Mouse (Mus musculus): ENCODE results near the gene Gm20765. TPM values are rescaled to one million over a fixed set of nuclear protein-coding genes. Genes with fewer than 3 reads are reported as not detected.
"Not testable (repeated sequence)": the region's sequence is repeated elsewhere in the genome, so short reads cannot be mapped to it uniquely, and the experiment has no call there.

The Gm20765 gene
- not detected in 2 replicates for polyA plus RNA-seq (2015; fragmentation: Nextera tagmentation; extraction: Ambion mirVana)

DNA sequence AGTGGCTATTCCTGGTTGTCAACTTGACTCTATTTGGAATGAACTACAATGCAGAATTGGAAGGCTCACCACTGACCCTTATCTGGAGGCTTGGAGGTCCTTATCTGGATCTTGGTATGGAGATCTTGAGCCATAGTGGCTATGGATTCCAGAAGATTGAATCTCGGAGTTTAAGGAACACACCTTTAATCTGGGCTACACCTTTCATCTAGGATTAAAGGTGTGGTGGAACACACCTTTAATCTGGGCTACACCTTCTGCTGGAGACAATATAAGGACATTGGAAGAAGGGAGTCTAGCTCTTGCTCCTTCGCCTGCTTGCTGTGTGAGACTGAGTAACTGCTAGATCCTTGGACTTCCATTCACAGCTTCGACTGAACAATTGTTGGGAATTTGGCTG lies at the start of gene Gm20765:
Gm20765 (plus strand) TSS at position 301 of the 400 bp plus-strand sequence.
- not testable (repeated sequence) for H3K27ac ChIP-seq; ATAC-seq (replicated peaks; ENCODE audit: insufficient number of reproducible peaks, insufficient read depth, low FRiP score, low read depth); H3K4me3 ChIP-seq; H3K4me2 ChIP-seq; H3K4me1 ChIP-seq (replicated peaks); H3K36me3 ChIP-seq; H3K9me3 ChIP-seq (replicated peaks); H3K9ac ChIP-seq; H3K27me3 ChIP-seq
- no CpG with 5 or more reads among the region's 3 CpGs for WGBS

DNA sequence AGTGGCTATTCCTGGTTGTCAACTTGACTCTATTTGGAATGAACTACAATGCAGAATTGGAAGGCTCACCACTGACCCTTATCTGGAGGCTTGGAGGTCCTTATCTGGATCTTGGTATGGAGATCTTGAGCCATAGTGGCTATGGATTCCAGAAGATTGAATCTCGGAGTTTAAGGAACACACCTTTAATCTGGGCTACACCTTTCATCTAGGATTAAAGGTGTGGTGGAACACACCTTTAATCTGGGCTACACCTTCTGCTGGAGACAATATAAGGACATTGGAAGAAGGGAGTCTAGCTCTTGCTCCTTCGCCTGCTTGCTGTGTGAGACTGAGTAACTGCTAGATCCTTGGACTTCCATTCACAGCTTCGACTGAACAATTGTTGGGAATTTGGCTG lies 42.6 kb upstream of the Gm20765 start, which contains the start of gene Gm21293:
Gm21293 (plus strand) TSS at position 301 of the 400 bp plus-strand sequence.
- H3K4me2 ChIP-seq; H3K36me3 ChIP-seq; H3K9ac ChIP-seq; H3K27ac ChIP-seq; H3K4me3 ChIP-seq; H3K4me1 ChIP-seq (replicated peaks); ATAC-seq (replicated peaks; ENCODE audit: insufficient number of reproducible peaks, insufficient read depth, low FRiP score, low read depth); H3K9me3 ChIP-seq (replicated peaks); H3K27me3 ChIP-seq: not testable (repeated sequence)
- WGBS: no CpG with 5 or more reads among the region's 3 CpGs

DNA sequence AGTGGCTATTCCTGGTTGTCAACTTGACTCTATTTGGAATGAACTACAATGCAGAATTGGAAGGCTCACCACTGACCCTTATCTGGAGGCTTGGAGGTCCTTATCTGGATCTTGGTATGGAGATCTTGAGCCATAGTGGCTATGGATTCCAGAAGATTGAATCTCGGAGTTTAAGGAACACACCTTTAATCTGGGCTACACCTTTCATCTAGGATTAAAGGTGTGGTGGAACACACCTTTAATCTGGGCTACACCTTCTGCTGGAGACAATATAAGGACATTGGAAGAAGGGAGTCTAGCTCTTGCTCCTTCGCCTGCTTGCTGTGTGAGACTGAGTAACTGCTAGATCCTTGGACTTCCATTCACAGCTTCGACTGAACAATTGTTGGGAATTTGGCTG lies 34.1 kb upstream of the Gm20765 start, which contains the start of gene Gm6763:
Gm6763 (plus strand) TSS at position 301 of the 400 bp plus-strand sequence.
- H3K36me3 ChIP-seq; H3K9me3 ChIP-seq (replicated peaks); ATAC-seq (replicated peaks; ENCODE audit: insufficient number of reproducible peaks, insufficient read depth, low FRiP score, low read depth); H3K4me2 ChIP-seq; H3K27me3 ChIP-seq; H3K4me1 ChIP-seq (replicated peaks); H3K9ac ChIP-seq; H3K4me3 ChIP-seq; H3K27ac ChIP-seq: not testable (repeated sequence)
- no CpG with 5 or more reads among the region's 3 CpGs for WGBS

DNA sequence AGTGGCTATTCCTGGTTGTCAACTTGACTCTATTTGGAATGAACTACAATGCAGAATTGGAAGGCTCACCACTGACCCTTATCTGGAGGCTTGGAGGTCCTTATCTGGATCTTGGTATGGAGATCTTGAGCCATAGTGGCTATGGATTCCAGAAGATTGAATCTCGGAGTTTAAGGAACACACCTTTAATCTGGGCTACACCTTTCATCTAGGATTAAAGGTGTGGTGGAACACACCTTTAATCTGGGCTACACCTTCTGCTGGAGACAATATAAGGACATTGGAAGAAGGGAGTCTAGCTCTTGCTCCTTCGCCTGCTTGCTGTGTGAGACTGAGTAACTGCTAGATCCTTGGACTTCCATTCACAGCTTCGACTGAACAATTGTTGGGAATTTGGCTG lies 25.6 kb upstream of the Gm20765 start, which contains the start of gene Gm8764:
Gm8764 (plus strand) TSS at position 301 of the 400 bp plus-strand sequence.
- H3K9ac ChIP-seq; ATAC-seq (replicated peaks; ENCODE audit: insufficient number of reproducible peaks, insufficient read depth, low FRiP score, low read depth); H3K4me1 ChIP-seq (replicated peaks); H3K27ac ChIP-seq; H3K36me3 ChIP-seq; H3K4me3 ChIP-seq; H3K9me3 ChIP-seq (replicated peaks); H3K27me3 ChIP-seq; H3K4me2 ChIP-seq: not testable (repeated sequence)
- no CpG with 5 or more reads among the region's 3 CpGs for WGBS

DNA sequence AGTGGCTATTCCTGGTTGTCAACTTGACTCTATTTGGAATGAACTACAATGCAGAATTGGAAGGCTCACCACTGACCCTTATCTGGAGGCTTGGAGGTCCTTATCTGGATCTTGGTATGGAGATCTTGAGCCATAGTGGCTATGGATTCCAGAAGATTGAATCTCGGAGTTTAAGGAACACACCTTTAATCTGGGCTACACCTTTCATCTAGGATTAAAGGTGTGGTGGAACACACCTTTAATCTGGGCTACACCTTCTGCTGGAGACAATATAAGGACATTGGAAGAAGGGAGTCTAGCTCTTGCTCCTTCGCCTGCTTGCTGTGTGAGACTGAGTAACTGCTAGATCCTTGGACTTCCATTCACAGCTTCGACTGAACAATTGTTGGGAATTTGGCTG lies 17.1 kb upstream of the Gm20765 start, which contains the start of gene Gm21304:
Gm21304 (plus strand) TSS at position 301 of the 400 bp plus-strand sequence.
- H3K27ac ChIP-seq; H3K9me3 ChIP-seq (replicated peaks); H3K4me3 ChIP-seq; ATAC-seq (replicated peaks; ENCODE audit: insufficient number of reproducible peaks, insufficient read depth, low FRiP score, low read depth); H3K4me1 ChIP-seq (replicated peaks); H3K4me2 ChIP-seq; H3K27me3 ChIP-seq; H3K9ac ChIP-seq; H3K36me3 ChIP-seq: not testable (repeated sequence)
- WGBS: no CpG with 5 or more reads among the region's 3 CpGs

DNA sequence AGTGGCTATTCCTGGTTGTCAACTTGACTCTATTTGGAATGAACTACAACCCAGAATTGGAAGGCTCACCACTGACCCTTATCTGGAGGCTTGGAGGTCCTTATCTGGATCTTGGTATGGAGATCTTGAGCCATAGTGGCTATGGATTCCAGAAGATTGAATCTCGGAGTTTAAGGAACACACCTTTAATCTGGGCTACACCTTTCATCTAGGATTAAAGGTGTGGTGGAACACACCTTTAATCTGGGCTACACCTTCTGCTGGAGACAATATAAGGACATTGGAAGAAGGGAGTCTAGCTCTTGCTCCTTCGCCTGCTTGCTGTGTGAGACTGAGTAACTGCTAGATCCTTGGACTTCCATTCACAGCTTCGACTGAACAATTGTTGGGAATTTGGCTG lies 8.6 kb upstream of the Gm20765 start, which contains the start of gene Gm21312:
Gm21312 (plus strand) TSS at position 301 of the 400 bp plus-strand sequence.
- H3K4me2 ChIP-seq; H3K27me3 ChIP-seq; H3K36me3 ChIP-seq; H3K9me3 ChIP-seq (replicated peaks); H3K4me1 ChIP-seq (replicated peaks); H3K4me3 ChIP-seq; H3K9ac ChIP-seq; ATAC-seq (replicated peaks; ENCODE audit: insufficient number of reproducible peaks, insufficient read depth, low FRiP score, low read depth); H3K27ac ChIP-seq: not testable (repeated sequence)
- no CpG with 5 or more reads among the region's 3 CpGs for WGBS

DNA sequence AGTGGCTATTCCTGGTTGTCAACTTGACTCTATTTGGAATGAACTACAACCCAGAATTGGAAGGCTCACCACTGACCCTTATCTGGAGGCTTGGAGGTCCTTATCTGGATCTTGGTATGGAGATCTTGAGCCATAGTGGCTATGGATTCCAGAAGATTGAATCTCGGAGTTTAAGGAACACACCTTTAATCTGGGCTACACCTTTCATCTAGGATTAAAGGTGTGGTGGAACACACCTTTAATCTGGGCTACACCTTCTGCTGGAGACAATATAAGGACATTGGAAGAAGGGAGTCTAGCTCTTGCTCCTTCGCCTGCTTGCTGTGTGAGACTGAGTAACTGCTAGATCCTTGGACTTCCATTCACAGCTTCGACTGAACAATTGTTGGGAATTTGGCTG lies 8.4 kb downstream of the Gm20765 start, which contains the start of gene Gm4340:
Gm4340 (plus strand) TSS at position 301 of the 400 bp plus-strand sequence.
- H3K36me3 ChIP-seq; H3K27ac ChIP-seq; H3K9me3 ChIP-seq (replicated peaks); H3K4me1 ChIP-seq (replicated peaks); H3K27me3 ChIP-seq; ATAC-seq (replicated peaks; ENCODE audit: insufficient number of reproducible peaks, insufficient read depth, low FRiP score, low read depth); H3K9ac ChIP-seq; H3K4me3 ChIP-seq; H3K4me2 ChIP-seq: not testable (repeated sequence)
- no CpG with 5 or more reads among the region's 3 CpGs for WGBS

DNA sequence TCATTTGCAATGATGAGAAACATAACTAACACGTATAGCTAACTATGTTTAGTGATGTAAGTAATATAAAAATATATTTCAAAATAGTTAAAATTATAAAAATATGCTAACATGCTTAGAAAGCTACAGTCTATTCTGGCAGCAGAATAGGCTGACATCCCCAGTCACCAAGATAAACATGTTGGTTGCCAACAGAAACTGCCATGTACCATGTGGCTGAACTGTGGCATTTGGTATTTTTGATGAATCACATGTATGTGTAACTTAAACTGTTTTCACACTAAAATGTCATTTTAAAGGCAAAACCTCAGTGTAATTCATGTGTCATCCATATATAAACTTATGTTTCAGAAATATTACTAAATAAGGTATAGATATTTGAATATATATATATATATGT lies 24.3 kb downstream of the Gm20765 start:
- no peak overlapping the region for H3K27ac ChIP-seq
- H3K9me3 ChIP-seq (replicated peaks): no peaks in the 10 kb centered on the region
- H3K4me1 ChIP-seq (replicated peaks): no peaks in the 10 kb centered on the region
- no peaks in the 10 kb centered on the region for H3K27me3 ChIP-seq
- no peak overlapping the region for H3K4me2 ChIP-seq
- no peak for ATAC-seq (replicated peaks; ENCODE audit: insufficient number of reproducible peaks, insufficient read depth, low FRiP score, low read depth)
- H3K4me3 ChIP-seq: no peak overlapping the region
- 79% methylated on average over 1 of the region's 1 CpGs for WGBS
- no peaks in the 10 kb centered on the region for H3K36me3 ChIP-seq
- H3K9ac ChIP-seq: no peak overlapping the region

DNA sequence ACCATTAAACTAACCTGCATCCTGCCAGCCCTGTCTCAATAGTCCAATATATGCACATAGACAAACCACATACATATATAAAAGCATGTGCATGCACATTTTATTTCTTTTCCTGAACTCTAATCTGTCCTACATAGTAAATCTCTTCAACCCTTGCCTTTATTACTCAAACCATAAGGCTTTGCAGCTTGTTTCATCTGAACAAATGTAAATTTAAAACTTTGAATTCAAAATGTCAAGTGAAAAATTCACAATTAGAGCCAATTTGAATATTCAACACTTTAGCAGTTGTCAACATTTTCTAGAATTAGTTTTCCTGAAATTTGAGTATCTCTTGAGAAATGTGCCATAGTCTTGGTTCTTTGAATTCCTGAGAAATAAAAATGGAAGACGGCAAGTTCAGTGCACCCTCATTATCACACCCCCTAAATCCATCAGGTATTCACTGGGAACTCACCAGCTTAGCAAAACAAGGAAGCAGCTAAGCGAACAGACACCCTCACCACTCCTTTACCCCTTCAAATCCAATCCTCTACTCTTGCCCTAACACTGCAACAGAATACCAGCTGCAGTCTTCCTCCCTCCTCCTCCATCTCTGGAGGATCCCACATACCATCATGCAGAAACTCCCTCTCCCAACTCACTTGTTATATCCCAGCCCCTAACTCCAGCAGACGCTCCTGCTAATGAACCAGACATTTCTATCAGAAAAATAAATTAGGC lies 25.1 kb downstream of the Gm20765 start:
- Histone ChIP-seq H3K27me3 (no peaks in the 10 kb centered on the region), H3K4me1 (replicated peaks) (no peaks in the 10 kb centered on the region), H3K4me2 (no peak overlapping the region), H3K4me3 (no peak overlapping the region), H3K9ac (no peak overlapping the region), H3K36me3 (no peaks in the 10 kb centered on the region), H3K9me3 (replicated peaks) (no peaks in the 10 kb centered on the region), H3K27ac (no peak overlapping the region)
- 57% methylated on average over 3 of the region's 3 CpGs for WGBS
- ATAC-seq (replicated peaks; ENCODE audit: insufficient number of reproducible peaks, insufficient read depth, low FRiP score, low read depth): no peak

DNA sequence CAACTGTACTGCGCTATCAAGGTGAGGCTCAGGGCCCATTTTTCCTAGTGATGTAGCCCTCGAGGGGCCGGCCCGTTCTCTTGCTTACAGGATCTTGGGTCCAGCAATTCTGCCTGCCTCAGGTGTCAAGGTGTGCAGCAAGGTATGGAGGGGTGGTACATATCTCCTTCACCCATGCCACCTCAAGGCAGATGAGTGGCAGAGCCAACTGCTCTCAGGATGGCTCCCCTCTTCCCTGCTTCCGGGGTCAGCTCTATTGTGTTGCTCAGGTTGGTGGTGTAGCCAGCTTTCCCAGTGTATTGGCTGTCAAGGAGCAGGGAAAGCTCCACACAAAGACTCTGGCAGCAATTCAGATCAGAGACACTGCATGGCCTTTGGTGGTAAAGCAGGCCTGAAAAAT lies 29.2 kb downstream of the Gm20765 start:
- no peak overlapping the region for H3K4me2 ChIP-seq
- H3K36me3 ChIP-seq: no peaks in the 10 kb centered on the region
- H3K4me3 ChIP-seq: no peak overlapping the region
- no peak overlapping the region for H3K27ac ChIP-seq
- 0 out of 2 replicates have a peak, but pooled peaks have one; percentile 18 for ATAC-seq (replicated peaks; ENCODE audit: insufficient number of reproducible peaks, insufficient read depth, low FRiP score, low read depth)
- no peaks in the 10 kb centered on the region for H3K9me3 ChIP-seq (replicated peaks)
- H3K27me3 ChIP-seq: no peaks in the 10 kb centered on the region
- WGBS: 84% methylated on average over 5 of the region's 5 CpGs
- H3K9ac ChIP-seq: no peak overlapping the region
- no peaks in the 10 kb centered on the region for H3K4me1 ChIP-seq (replicated peaks)

DNA sequence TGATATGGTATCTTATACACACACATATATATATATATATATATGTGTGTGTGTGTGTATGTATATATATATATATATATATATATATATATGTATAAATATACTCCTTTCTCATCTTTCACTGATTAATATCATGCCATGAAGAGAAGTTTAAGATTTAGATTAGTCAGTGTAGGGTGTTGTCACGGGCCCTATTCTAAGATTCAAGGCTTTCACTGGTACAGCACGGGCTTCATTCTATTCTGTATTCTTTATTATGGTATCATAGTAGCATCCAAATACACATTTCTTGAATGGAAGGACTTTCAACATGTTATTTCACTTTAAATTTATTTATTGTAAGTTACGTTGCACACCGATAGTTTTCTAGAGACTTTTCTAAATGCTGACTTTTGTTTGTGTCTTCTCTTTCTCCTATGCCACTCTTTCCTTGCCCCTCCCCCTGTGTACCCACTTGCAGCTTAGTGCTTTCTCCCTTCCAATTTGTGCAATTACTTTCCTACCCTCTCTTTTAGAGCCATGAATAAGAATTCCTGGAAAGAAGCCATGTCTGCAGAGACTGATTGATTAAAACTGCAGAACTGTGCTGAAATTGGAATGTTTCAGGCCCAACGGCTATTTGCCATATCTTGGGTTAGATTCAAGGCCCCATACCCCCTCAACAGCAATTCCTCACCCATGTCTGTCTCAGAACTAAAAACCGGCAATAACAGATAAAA lies 35.1 kb downstream of the Gm20765 start:
- ATAC-seq (replicated peaks; ENCODE audit: insufficient number of reproducible peaks, insufficient read depth, low FRiP score, low read depth): no peak
- Histone ChIP-seq H3K9ac (no peak overlapping the region), H3K4me2 (no peak overlapping the region), H3K36me3 (no peaks in the 10 kb centered on the region), H3K4me1 (replicated peaks) (no peaks in the 10 kb centered on the region), H3K4me3 (no peak overlapping the region), H3K27ac (no peak overlapping the region), H3K27me3 (no peaks in the 10 kb centered on the region), H3K9me3 (replicated peaks) (no peaks in the 10 kb centered on the region)
- WGBS: 73% methylated on average over 6 of the region's 6 CpGs
